Mouse (Mus musculus): Measurements from ENCODE around the gene Ush1g. TPM values are rescaled to one million over a fixed set of nuclear protein-coding genes. Genes with fewer than 3 reads are reported as not detected.

Ush1g gene
- polyA plus RNA-seq, 1 experiment, result 2.0 TPM

- Histone ChIP-seq H3K36me3 (ENCODE audit: control insufficient read depth, insufficient read depth, low read length) (no peaks in the 10 kb centered on the region), H3K27me3 (ENCODE audit: control insufficient read depth, insufficient read depth, low read length) (peaks cover 4% of the 10 kb centered on the region; the same call in 1 of the 2 replicates), H3K4me1 (ENCODE audit: control insufficient read depth, insufficient read depth, insufficient read length) (0 out of 2 replicates have a peak, but pooled peaks cover 6% of the 10 kb centered on the region), H3K27ac (ENCODE audit: insufficient read depth, low read length) (no peak overlapping the region), H3K4me3 (ENCODE audit: extremely low read depth, insufficient read depth, insufficient read length) (no peak overlapping the region)
- 22% methylated on average over 6 of the region's 6 CpGs for WGBS
- no peak for DNase-seq (ENCODE audit: low read depth in 1 of 2, low spot score in 2 of 2)
- TF ChIP-seq POLR2A (IDR thresholded peaks at IDR 0.05; ENCODE audit: low read depth, low read length), result no peak
Measured at GRCm38 (mm10) chr11:115336115-115336514, 14.3 kb upstream of the Ush1g start.

DNA sequence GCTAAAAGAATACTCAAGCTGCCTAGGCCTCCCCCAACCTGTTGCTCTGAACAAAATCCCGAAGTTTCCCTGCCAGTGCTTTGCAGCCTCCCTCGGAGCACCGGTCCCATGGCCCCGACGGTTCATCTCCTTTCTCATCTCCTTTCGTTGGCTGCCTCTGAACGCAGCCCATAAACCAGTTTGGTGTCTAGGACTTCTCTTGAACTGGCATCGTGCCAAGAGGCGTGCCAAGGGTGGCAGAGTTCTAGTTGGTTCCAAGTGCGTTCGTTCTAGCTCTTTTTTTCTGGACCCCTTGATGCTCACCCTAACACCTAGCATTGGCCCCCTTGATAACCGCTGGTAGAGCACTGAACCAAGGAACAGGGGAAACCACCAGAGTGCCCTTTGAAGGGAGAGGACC is 13.4 kb upstream of the Ush1g start:
- Histone ChIP-seq H3K27me3 (ENCODE audit: control insufficient read depth, insufficient read depth, low read length) (peaks cover 4% of the 10 kb centered on the region; the same call in 1 of the 2 replicates), H3K27ac (ENCODE audit: insufficient read depth, low read length) (no peak overlapping the region), H3K4me1 (ENCODE audit: control insufficient read depth, insufficient read depth, insufficient read length) (0 out of 2 replicates have a peak, but pooled peaks cover 6% of the 10 kb centered on the region), H3K36me3 (ENCODE audit: control insufficient read depth, insufficient read depth, low read length) (no peaks in the 10 kb centered on the region), H3K4me3 (ENCODE audit: extremely low read depth, insufficient read depth, insufficient read length) (no peak overlapping the region)
- no peak for DNase-seq (ENCODE audit: low read depth in 1 of 2, low spot score in 2 of 2)
- no peak for TF ChIP-seq CTCF (IDR thresholded peaks at IDR 0.05; ENCODE audit: extremely low read depth, insufficient read depth, insufficient read length, insufficient replicate concordance)
- TF ChIP-seq POLR2A (IDR thresholded peaks at IDR 0.05; ENCODE audit: low read depth, low read length), result no peak
- 53% methylated on average over 12 of the region's 12 CpGs for WGBS

GRCm38 (mm10) chr11:115334531-115334930 is 12.7 kb upstream of the Ush1g start, which contains the start of gene Otop3:
TSS of gene Otop3 (plus strand) at chr11:115334731.
- H3K27me3 ChIP-seq (ENCODE audit: control insufficient read depth, insufficient read depth, low read length), result peaks cover 4% of the 10 kb centered on the region; the same call in 1 of the 2 replicates
- no peak within 1 kb of the TSS for H3K4me3 ChIP-seq (ENCODE audit: extremely low read depth, insufficient read depth, insufficient read length)
- DNase-seq (ENCODE audit: low read depth in 1 of 2, low spot score in 2 of 2), result no peak
- TF ChIP-seq CTCF (IDR thresholded peaks at IDR 0.05; ENCODE audit: extremely low read depth, insufficient read depth, insufficient read length, insufficient replicate concordance) (no peak), POLR2A (IDR thresholded peaks at IDR 0.05; ENCODE audit: low read depth, low read length) (no peak)
- H3K4me1 ChIP-seq (ENCODE audit: control insufficient read depth, insufficient read depth, insufficient read length), result 0 out of 2 replicates have a peak, but pooled peaks cover 6% of the 10 kb centered on the region
- H3K36me3 ChIP-seq (ENCODE audit: control insufficient read depth, insufficient read depth, low read length), result no peaks in the 10 kb centered on the region
- WGBS, result 12% methylated on average over 29 of the region's 29 CpGs
- H3K27ac ChIP-seq (ENCODE audit: insufficient read depth, low read length), result no peak within 1 kb of the TSS

- Histone ChIP-seq H3K4me3 (ENCODE audit: extremely low read depth, insufficient read depth, insufficient read length) (no peak overlapping the region), H3K27me3 (ENCODE audit: control insufficient read depth, insufficient read depth, low read length) (no peaks in the 10 kb centered on the region), H3K27ac (ENCODE audit: insufficient read depth, low read length) (no peak overlapping the region), H3K36me3 (ENCODE audit: control insufficient read depth, insufficient read depth, low read length) (no peaks in the 10 kb centered on the region), H3K4me1 (ENCODE audit: control insufficient read depth, insufficient read depth, insufficient read length) (no peaks in the 10 kb centered on the region)
- DNase-seq (ENCODE audit: low read depth in 1 of 2, low spot score in 2 of 2), result no peak
- 0 out of 2 replicates have a peak, but pooled peaks have one; percentile 3 for TF ChIP-seq CTCF (IDR thresholded peaks at IDR 0.05; ENCODE audit: extremely low read depth, insufficient read depth, insufficient read length, insufficient replicate concordance)
- TF ChIP-seq POLR2A (IDR thresholded peaks at IDR 0.05; ENCODE audit: low read depth, low read length), result no peak
- 72% methylated on average over 15 of the region's 15 CpGs for WGBS
Measured at GRCm38 (mm10) chr11:115329339-115329738, 7.5 kb upstream of the Ush1g start.

GRCm38 (mm10) chr11:115326730-115327129 is 4.9 kb upstream of the Ush1g start:
- Histone ChIP-seq H3K4me3 (ENCODE audit: extremely low read depth, insufficient read depth, insufficient read length) (no peak overlapping the region), H3K36me3 (ENCODE audit: control insufficient read depth, insufficient read depth, low read length) (no peaks in the 10 kb centered on the region), H3K27ac (ENCODE audit: insufficient read depth, low read length) (no peak overlapping the region), H3K27me3 (ENCODE audit: control insufficient read depth, insufficient read depth, low read length) (peaks cover 11% of the 10 kb centered on the region), H3K4me1 (ENCODE audit: control insufficient read depth, insufficient read depth, insufficient read length) (no peaks in the 10 kb centered on the region)
- TF ChIP-seq POLR2A (IDR thresholded peaks at IDR 0.05; ENCODE audit: low read depth, low read length) (no peak), CTCF (IDR thresholded peaks at IDR 0.05; ENCODE audit: extremely low read depth, insufficient read depth, insufficient read length, insufficient replicate concordance) (no peak)
- WGBS, result 63% methylated on average over 7 of the region's 7 CpGs
- no peak for DNase-seq (ENCODE audit: low read depth in 1 of 2, low spot score in 2 of 2)

DNA sequence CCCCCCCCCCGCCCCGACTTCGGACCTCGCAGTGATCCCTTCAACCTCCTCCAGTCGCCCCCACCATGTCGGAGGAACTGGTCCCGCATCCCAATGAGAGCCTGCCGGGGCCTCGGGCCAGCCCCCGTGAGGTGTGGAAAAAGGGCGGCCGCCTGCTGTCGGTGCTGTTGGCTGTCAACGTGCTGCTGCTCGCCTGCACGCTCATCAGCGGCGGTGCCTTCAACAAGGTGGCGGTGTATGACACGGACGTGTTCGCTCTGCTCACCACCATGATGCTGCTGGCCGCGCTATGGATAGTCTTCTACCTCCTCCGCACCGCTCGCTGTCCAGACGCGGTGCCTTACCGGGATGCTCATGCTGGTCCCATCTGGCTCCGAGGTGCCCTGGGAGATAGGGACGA is 1.5 kb upstream of the Ush1g start:
- Histone ChIP-seq H3K27ac (ENCODE audit: insufficient read depth, low read length) (no peak overlapping the region), H3K27me3 (ENCODE audit: control insufficient read depth, insufficient read depth, low read length) (peaks cover 17% of the 10 kb centered on the region), H3K4me3 (ENCODE audit: extremely low read depth, insufficient read depth, insufficient read length) (no peak overlapping the region), H3K36me3 (ENCODE audit: control insufficient read depth, insufficient read depth, low read length) (no peaks in the 10 kb centered on the region), H3K4me1 (ENCODE audit: control insufficient read depth, insufficient read depth, insufficient read length) (no peaks in the 10 kb centered on the region)
- DNase-seq (ENCODE audit: low read depth in 1 of 2, low spot score in 2 of 2), result no peak
- 19% methylated on average over 32 of the region's 32 CpGs for WGBS
- no peak for TF ChIP-seq CTCF (IDR thresholded peaks at IDR 0.05; ENCODE audit: extremely low read depth, insufficient read depth, insufficient read length, insufficient replicate concordance)

- DNase-seq (ENCODE audit: low read depth in 1 of 2, low spot score in 2 of 2), result no peak
- Histone ChIP-seq H3K27ac (ENCODE audit: insufficient read depth, low read length) (no peak overlapping the region), H3K36me3 (ENCODE audit: control insufficient read depth, insufficient read depth, low read length) (no peaks in the 10 kb centered on the region), H3K4me1 (ENCODE audit: control insufficient read depth, insufficient read depth, insufficient read length) (no peaks in the 10 kb centered on the region), H3K4me3 (ENCODE audit: extremely low read depth, insufficient read depth, insufficient read length) (no peak overlapping the region), H3K27me3 (ENCODE audit: control insufficient read depth, insufficient read depth, low read length) (peaks cover 23% of the 10 kb centered on the region)
- no peak for TF ChIP-seq CTCF (IDR thresholded peaks at IDR 0.05; ENCODE audit: extremely low read depth, insufficient read depth, insufficient read length, insufficient replicate concordance)
- TF ChIP-seq POLR2A (IDR thresholded peaks at IDR 0.05; ENCODE audit: low read depth, low read length), result no peak
- 19% methylated on average over 18 of the region's 18 CpGs for WGBS
Measured at GRCm38 (mm10) chr11:115319704-115320383, 2.0 kb downstream of the Ush1g start.
